Mouse (Mus musculus) cortical plate, adult 2 months (tissue): Measurements from ENCODE around the gene Syne2.

Experiments used
- CTCF ChIP-seq: fragments of 200-500 bp; IDR thresholded peaks from 2 replicates; pipeline ENCODE4 v1.5.1; 2011; ENCODE audit warnings: mild to moderate bottlenecking, control low read depth, low read length; ENCODE audit not compliant: insufficient read depth; ENCODE audit errors: extremely low read depth
- POLR2A ChIP-seq: fragments of 200-500 bp; IDR thresholded peaks from 2 replicates; pipeline ENCODE4 v1.6.1; 2011; ENCODE audit warnings: mild to moderate bottlenecking, low read length, control low read depth; ENCODE audit not compliant: insufficient read depth; ENCODE audit errors: extremely low read depth

DNA sequence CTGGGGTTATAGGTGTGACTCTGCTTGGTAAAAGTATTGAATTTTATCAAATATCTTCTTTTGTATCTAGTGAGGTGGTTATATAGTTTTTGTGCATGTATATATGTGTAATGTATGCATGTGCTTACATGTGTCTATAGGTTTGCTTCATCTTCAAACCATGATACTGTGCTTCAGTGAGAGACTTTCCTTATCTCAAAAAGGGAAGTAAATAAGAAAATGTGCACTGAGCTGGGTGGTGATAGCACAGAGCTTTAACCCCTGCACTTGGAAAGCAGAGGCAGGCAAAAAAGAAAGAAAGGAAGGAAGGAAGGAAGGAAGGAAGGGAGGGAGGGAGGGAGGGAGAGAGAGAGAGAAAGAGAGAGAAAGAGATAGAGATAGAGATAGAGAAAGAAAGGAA lies 36.5 kb upstream of the Syne2 start:
- TF ChIP-seq CTCF (no peak), POLR2A (no peak)
